Mouse (Mus musculus): Measurements from ENCODE around the gene Mrpl58. TPM values are rescaled to one million over a fixed set of nuclear protein-coding genes. Genes with fewer than 3 reads are reported as not detected.

Mrpl58 gene
- 139 and 210 TPM in 2 replicates for polyA plus RNA-seq (2012; rRNA removed)

GRCm38 (mm10) chr11:115403338-115404124 lies at the start of gene Mrpl58:
TSS of gene Mrpl58 (plus strand) at chr11:115403752.

GRCm38 (mm10) chr11:115367395-115367944 lies 36.1 kb upstream of the Mrpl58 start, which contains the start of gene Hid1:
TSS of gene Hid1 (minus strand) at chr11:115367756.

GRCm38 (mm10) chr11:115381743-115382539 lies 21.6 kb upstream of the Mrpl58 start, which contains the start of gene Cdr2l:
TSS of gene Cdr2l (plus strand) at chr11:115381916.

GRCm38 (mm10) chr11:115419531-115420237 lies 16.1 kb downstream of the Mrpl58 start, which contains the start of the genes Atp5h and Kctd2:
TSS of gene Atp5h (minus strand) at chr11:115419962.
TSS of gene Kctd2 (plus strand) at chr11:115420128.

GRCm38 (mm10) chr11:115439906-115440595 lies 36.5 kb downstream of the Mrpl58 start, which contains the start of gene Trim80:
TSS of gene Trim80 (plus strand) at chr11:115440545.

Other genes starting within 250 kb of the Mrpl58 start
- gene Slc9a3r1, start 240.4 kb upstream of the Mrpl58 start, polyA plus RNA-seq (2012; rRNA removed) = 28.0 and 39.8 TPM in 2 replicates
- gene Tmem104, start 216.3 kb upstream of the Mrpl58 start, polyA plus RNA-seq (2012; rRNA removed) = 3.5 and 5.0 TPM in 2 replicates
- gene Nat9, start 215.9 kb upstream of the Mrpl58 start, polyA plus RNA-seq (2012; rRNA removed) = 20.7 and 23.2 TPM in 2 replicates
- gene Grin2c, start 136.5 kb upstream of the Mrpl58 start, polyA plus RNA-seq (2012; rRNA removed) = 1.1 and 1.7 TPM in 2 replicates
- gene Fdxr, start 126.7 kb upstream of the Mrpl58 start, polyA plus RNA-seq (2012; rRNA removed) = 15.7 and 16.2 TPM in 2 replicates
- 1.1 and 1.2 TPM in 2 replicates for gene Fads6, start 106.1 kb upstream of the Mrpl58 start, polyA plus RNA-seq (2012; rRNA removed)
- 0.06 and 0.19 TPM in 2 replicates for gene Otop2, start 96.6 kb upstream of the Mrpl58 start, polyA plus RNA-seq (2012; rRNA removed)
- 0.01 and 0.02 TPM in 2 replicates for gene Ush1g, start 81.7 kb upstream of the Mrpl58 start, polyA plus RNA-seq (2012; rRNA removed)
- 0.13 and 0.15 TPM in 2 replicates for gene Otop3, start 69.0 kb upstream of the Mrpl58 start, polyA plus RNA-seq (2012; rRNA removed)
- 14.4 and 17.7 TPM in 2 replicates for gene Hid1, start 36.0 kb upstream of the Mrpl58 start, polyA plus RNA-seq (2012; rRNA removed)
- gene Cdr2l, start 21.8 kb upstream of the Mrpl58 start, polyA plus RNA-seq (2012; rRNA removed) = 29.3 and 33.6 TPM in 2 replicates
- gene Atp5h, start 16.2 kb downstream of the Mrpl58 start, polyA plus RNA-seq (2012; rRNA removed) = 593 and 879 TPM in 2 replicates
- gene Kctd2, start 16.4 kb downstream of the Mrpl58 start, polyA plus RNA-seq (2012; rRNA removed) = 40.2 and 48.1 TPM in 2 replicates
- 0.10 TPM in 2 replicates for gene Trim80, start 36.8 kb downstream of the Mrpl58 start, polyA plus RNA-seq (2012; rRNA removed)
- 0.04 TPM in 1 of 2 replicates, not detected in the other for gene Slc16a5, start 58.7 kb downstream of the Mrpl58 start, polyA plus RNA-seq (2012; rRNA removed)
- 5.2 and 5.9 TPM in 2 replicates for gene Armc7, start 71.9 kb downstream of the Mrpl58 start, polyA plus RNA-seq (2012; rRNA removed)
- gene Nt5c, start 88.1 kb downstream of the Mrpl58 start, polyA plus RNA-seq (2012; rRNA removed) = 50.7 and 84.0 TPM in 2 replicates
- gene Jpt1, start 110.6 kb downstream of the Mrpl58 start, polyA plus RNA-seq (2012; rRNA removed) = 491 and 541 TPM in 2 replicates
- gene Sumo2, start 132.5 kb downstream of the Mrpl58 start, polyA plus RNA-seq (2012; rRNA removed) = 729 and 931 TPM in 2 replicates
- 177 and 260 TPM in 2 replicates for gene Nup85, start 160.7 kb downstream of the Mrpl58 start, polyA plus RNA-seq (2012; rRNA removed)
- 46.0 and 49.5 TPM in 2 replicates for gene Mrps7, start 200.2 kb downstream of the Mrpl58 start, polyA plus RNA-seq (2012; rRNA removed)
- 27.1 and 43.6 TPM in 2 replicates for gene Gga3, start 200.3 kb downstream of the Mrpl58 start, polyA plus RNA-seq (2012; rRNA removed)
- 16.9 and 20.8 TPM in 2 replicates for gene Mif4gd, start 209.2 kb downstream of the Mrpl58 start, polyA plus RNA-seq (2012; rRNA removed)
- 28.0 and 28.7 TPM in 2 replicates for gene Slc25a19, start 224.5 kb downstream of the Mrpl58 start, polyA plus RNA-seq (2012; rRNA removed)